Mouse (Mus musculus): Measurements from ENCODE around the gene Ccna1.

GRCm38 (mm10) chr3:55027271-55027840 lies 27.9 kb downstream of the Ccna1 start:
- no peak for TF ChIP-seq CTCF (IDR thresholded peaks at IDR 0.05; ENCODE audit: low read depth)
- TF ChIP-seq EP300 (optimal IDR thresholded peaks at IDR 0.05): no peak
